Mouse (Mus musculus) urinary bladder, postnatal 25 days (tissue): Measurements from ENCODE around the gene Mrpl46.

Experiments used
- DNase-seq: peaks from one replicate; pipeline ENCODE4 v3.0.0; 2022; ENCODE audit warnings: low spot score

Gene Mrpl46

GRCm38 (mm10) chr7:78767929-78768531 is 15.3 kb downstream of the Mrpl46 start:
- no peak for DNase-seq

- peak; percentile 56 for DNase-seq
Measured at GRCm38 (mm10) chr7:78766019-78766683, 17.2 kb downstream of the Mrpl46 start.

- DNase-seq = no peak
Measured at GRCm38 (mm10) chr7:78765215-78765631, 18.1 kb downstream of the Mrpl46 start.

- no peak for DNase-seq
Measured at GRCm38 (mm10) chr7:78763801-78764200, 19.5 kb downstream of the Mrpl46 start.

- DNase-seq = no peak
Measured at GRCm38 (mm10) chr7:78754458-78755000, 28.8 kb downstream of the Mrpl46 start.

- no peak for DNase-seq
Measured at GRCm38 (mm10) chr7:78753752-78754457, 29.4 kb downstream of the Mrpl46 start.

GRCm38 (mm10) chr7:78752961-78753360 is 30.4 kb downstream of the Mrpl46 start:
- no peak for DNase-seq

GRCm38 (mm10) chr7:78743731-78744385 is 39.5 kb downstream of the Mrpl46 start:
- DNase-seq = no peak

GRCm38 (mm10) chr7:78739351-78740000 is 43.9 kb downstream of the Mrpl46 start:
- no peak for DNase-seq

- DNase-seq = no peak
Measured at GRCm38 (mm10) chr7:78737614-78738210, 45.6 kb downstream of the Mrpl46 start, which contains the start of gene Ntrk3. TSS of gene Ntrk3 (minus strand) at chr7:78738012.

- no peak for DNase-seq
Measured at GRCm38 (mm10) chr7:78737196-78737595, 46.1 kb downstream of the Mrpl46 start.

- DNase-seq = no peak
Measured at GRCm38 (mm10) chr7:78731391-78731790, 51.9 kb downstream of the Mrpl46 start.
